Mouse (Mus musculus) c-Kit-positive CD71-positive TER-119-positive erythroid progenitor cells, embryonic 14.5 days (primary cell): Measurements from ENCODE around the gene Slc36a3.
"Not testable (repeated sequence)": the region's sequence is repeated elsewhere in the genome, so short reads cannot be mapped to it uniquely, and the experiment has no call there.

Experiments
- DNase-seq: peaks from one replicate; pipeline ENCODE4 v3.0.0-alpha.2; 2013; ENCODE audit warnings: low spot score

Slc36a3 gene

DNA sequence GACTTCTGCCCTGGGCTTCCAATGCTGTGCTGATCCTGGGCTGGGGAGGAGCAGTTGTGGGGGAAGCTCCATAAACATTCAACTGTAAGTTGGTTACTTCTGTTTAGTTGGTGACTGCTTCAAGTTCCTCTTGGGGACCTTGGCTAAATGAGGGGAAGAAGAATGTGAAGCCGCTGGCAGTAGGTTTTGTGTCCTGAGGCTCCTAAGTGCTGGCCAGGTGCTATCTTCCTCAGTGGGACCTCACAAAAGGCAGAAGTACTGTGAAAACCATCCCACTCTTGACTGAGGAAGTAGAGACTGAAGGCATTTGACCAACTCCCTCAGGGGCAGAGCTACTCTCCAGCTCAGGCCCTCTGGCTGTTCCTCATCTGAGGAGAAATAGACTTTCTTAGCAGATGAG is 44.9 kb downstream of the Slc36a3 start:
- no peak for DNase-seq

DNA sequence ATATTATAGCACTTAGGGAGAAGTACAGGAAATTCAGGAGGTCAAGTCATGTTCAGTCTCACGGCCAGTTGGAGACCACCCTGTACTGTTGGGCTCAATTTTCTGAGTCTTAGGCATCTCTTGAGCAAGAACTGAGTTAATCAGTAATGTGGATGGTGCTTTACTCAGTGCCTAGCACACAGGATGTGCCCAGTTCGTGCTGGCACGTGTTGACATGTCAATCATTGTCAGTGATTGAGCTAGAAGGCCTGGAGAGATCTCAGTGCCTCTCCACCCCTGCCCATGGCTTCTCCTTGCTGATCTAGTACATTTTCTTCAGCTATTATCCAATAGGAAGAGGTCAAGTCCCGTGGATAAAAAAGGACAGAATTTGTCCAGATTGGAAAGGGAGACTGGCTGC is 46.1 kb downstream of the Slc36a3 start:
- DNase-seq: no peak

DNA sequence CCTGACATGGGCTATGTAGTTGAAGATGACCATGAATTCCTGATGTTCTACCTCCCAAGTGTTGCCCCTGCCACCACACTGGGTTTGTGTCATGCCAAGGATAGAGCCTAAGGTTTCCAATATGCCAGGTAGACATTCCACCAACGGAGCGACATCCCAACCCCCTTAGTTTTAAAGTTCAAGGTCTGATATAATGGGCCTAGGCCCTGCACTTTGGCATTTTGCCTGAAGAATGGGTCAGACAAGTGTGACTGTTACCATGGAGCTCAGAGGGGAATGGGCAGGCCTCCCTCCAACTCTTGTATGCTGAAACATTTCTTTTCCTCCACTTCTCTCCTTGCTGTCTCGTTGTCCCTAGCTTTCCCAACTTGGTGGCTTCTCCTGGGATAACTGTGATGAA is 48.3 kb downstream of the Slc36a3 start:
- no peak for DNase-seq

DNA sequence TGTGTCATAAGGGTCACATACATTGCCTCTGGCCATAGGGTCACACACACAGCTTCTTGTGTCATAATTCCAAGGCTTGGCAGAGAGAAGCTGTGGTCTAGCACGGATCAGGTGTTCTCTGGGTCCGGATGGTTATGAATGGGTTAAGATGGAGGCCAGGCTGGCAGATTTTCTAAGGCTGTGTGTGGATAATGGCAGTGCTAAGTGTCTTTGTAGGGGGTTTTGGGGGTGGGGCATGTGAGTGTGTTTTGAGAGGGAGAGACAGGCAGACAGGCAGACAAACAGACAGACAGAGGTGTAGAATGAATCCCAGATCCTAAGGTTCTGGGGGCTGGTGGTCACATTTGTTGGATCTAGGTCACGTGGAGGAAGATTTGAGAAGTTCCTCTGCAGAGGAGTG is 49.5 kb downstream of the Slc36a3 start:
- DNase-seq: no peak

DNA sequence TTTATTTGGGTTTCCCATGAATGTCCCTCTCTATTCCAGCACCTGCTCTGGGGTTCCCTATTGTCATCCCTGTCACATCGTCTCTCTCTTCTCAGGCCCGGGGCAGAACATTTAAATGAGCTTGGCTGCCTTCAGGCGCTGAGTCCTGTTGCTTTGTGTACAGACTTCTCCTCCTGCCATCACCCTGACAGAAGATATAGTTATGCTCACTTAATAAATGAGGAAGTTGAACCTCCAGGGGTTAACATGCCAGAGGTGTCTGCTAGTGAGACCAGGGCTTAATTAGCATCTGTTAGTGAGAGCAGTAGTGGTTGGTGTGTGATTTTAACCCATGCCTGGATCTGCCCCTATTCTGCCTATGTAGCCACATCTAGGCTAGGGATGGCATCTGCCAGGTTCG is 51.6 kb downstream of the Slc36a3 start:
- DNase-seq: no peak

DNA sequence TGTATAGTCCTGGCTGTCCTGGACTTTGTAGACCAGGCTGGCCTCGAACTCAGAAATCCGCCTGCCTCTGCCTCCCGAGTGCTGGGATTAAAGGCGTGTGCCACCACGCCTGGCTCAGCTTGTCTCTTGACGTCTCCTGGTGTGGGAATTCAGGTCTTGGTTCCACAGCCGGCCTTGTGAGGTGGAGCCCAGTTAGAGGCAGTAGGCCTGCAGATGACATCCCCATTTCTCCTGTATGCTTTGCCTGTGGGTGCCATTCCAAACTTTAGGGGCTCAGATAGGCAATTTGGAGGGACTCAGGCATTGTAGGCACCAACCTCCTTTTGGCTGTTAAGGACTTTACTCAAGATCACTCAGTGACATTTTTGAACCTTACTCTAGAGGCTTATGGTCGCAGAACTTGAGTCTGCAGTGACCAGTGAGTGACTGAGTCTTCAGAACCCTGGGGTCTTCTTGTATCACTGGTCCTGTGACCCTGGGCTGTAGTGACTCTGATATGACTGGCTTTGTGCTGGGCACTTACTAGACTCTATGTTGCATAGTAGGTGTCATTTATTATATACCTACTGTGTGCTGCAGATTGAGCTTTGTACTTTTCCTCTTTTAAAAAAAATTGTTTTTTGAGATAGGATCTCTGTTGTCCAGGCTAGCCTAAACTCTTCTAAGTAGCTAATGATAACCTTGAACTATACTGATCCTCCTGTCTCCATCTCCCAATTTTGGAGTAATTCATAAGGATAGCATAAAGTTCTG is 52.3 kb downstream of the Slc36a3 start:
- DNase-seq: no peak

DNA sequence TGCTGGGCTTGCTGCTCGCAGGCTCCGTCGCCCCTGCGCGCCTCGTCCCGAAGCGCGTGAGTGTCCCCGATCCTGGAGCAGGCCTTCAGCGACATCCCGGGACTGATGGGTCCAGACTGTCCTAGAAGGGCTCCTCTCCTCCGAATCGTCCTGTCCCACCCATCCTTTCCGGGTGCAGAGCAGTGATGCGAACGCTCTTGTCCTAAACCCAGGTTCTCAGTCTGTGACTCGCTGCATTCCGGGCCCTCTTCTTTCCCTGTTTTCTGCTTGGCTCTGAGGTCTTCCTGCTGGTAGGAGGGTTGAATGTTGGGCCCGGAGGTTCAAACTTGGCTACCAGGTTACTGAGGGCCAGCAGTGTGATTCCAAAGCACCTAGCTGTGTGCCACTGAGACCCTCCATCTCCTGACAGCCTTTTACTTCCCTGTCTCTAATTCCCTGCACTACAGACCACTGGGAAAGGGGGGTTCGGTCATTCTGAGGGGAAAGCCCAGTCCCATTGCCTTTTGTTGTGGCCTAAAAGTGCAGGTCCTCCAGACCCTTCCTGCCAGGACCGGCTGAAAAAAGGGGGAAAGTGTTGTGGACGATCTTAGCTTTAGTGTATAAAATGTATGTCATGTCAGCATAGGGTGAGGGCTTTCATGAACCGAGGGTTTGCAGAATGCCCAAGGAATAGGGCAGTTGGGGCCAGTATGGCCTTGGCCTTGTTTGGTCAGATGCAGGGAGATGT is 53.2 kb downstream of the Slc36a3 start:
- no peak for DNase-seq

DNA sequence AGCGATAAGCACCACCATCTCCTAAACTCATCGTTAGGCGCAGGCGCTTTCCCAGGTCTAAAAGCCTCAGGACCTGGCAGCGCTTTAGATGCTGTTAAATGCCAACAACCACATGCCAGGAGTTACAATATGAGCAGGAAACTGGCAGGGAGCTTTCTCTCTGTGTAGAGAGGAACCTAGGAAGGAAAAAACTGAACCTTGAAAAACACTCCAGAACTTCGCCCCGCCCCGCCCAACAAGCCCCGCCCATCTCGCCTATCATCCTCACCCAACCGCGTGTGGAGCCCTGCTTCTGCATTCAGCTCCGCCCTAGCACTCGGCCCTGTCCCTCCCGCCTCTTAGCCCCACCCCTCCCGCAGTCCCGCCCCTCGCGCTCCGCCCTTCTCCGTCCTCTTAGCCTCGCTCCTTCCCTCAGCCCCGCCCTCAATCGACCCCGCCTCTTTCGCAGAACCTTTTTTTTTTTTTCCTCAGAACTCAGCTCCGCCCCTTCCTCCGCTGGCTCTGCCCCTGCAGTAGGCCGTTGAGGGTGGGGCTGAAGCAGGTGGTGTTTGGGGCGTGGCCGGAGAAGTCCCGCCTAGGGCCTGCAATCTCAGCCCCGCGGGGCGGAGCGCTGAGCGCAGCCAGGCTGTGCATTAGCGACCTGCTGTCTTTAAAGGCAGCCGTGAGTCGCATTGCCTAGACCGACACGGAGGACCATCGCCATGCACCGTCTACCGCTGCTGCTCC is 53.9 kb downstream of the Slc36a3 start, which contains the start of gene Gm2a:
Gm2a (plus strand) TSS at position 653 of the 726 bp plus-strand sequence.
- peak; percentile 93 for DNase-seq

DNA sequence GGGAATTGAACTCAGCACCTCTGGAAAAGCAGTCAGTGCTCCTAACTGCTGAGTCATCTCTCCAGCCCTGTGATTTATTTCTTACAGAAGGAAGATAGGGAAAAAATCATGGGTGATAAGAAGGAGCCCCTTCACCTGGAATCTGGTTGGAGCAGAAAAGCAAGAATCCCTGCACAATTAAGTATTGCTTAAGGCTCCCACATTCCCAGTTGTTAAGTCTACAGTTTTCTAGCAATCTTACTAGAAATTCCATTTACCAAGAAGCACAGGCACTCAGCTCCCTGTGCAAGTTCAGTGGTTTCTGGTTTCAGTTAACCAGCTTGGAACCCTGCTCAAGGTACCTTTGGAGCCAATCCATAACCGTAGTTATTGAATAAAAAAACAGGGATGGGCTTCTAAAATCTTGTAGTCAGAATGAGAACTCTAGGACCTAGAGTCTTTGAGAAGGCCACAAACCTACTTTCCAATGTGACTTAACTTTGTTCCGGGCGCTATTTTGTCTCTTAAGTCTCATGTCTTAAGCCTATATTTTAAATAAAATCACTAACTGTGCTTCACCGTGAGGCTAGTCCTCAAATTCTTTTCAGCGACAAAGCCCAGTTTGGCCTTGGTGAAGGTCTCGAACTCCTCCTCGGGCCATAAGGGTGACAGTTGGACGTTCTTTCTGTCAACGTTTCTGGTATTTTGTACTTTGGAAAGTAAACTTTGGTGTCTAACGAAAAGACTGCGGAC is 54.6 kb downstream of the Slc36a3 start:
- DNase-seq: no peak

DNA sequence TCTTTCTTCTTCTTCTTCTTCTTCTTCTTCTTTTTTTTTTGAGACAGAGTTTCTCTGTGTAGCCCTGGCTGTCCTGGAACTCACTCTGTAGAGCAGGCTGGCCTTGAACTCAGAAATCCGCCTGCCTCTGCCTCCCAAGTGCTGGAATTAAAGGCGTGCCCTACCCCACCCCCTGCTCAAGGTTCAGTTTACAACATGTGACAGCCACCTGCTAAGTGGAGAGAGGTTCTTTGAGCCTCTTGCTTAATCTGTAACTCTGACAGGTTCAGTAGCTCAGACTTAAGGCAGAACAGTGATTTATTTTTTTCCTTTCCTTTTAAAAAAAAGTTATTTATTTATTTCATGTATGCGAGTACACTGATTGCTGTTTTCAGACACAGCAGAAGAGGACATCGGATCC is 55.2 kb downstream of the Slc36a3 start:
- DNase-seq: not testable (repeated sequence)

DNA sequence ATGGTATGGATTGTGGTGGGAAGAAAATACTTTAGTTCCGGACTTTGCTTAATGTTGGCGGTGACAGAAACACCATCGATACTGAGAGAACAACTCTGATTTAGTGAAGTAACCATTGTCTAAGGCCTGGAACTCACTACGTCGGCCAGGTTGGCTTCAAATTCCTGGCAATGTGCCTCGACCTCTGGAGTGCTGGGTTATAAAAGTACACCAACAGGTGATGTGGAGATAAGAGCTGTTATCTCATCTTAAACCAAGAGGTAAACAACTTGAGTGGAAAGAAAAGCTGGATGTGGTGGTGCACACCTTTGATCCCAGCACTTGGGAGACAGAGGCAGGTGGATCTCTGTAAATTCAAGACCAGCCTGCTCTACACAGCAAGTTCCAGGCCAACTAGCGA is 58.4 kb downstream of the Slc36a3 start:
- DNase-seq: no peak

DNA sequence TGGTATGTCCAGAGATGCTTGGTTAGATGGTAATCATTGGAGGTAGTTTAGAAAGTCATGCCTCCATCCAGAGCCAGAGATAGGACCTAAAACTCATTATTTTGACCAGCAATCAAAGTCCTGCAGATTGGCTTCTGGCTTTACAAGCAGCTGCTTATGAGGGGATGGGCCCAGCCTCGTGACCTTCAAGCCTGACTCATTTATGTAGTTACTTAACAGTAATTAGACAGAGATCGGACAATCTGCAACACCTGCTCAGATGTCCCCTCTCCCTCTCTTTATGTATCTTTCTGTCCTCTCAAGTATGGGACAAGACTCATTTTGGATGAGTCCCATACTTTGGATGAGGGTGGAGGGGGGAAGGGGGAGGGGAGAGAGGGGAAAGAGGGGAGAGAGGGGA is 61.6 kb downstream of the Slc36a3 start:
- DNase-seq: no peak

DNA sequence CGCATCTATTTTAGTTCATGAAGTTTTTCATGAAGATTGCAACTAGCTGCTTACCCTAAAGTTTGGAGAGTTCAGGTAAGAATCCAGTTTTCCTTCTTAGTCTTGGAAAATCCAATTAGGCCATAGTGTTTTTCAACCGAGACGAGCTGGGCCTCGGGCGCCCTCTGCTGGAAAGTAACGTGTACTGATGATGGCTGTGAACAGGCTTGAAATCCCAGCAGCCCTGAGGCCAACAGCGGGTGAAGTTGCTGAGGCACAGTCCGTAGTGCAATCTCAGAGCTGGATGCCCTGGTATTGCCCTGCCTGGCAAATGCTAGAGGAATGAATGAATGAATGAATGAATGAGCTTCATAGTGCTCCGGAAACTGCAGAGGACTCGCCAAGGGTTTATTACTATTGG is 64.5 kb downstream of the Slc36a3 start:
- DNase-seq: peak; percentile 51

DNA sequence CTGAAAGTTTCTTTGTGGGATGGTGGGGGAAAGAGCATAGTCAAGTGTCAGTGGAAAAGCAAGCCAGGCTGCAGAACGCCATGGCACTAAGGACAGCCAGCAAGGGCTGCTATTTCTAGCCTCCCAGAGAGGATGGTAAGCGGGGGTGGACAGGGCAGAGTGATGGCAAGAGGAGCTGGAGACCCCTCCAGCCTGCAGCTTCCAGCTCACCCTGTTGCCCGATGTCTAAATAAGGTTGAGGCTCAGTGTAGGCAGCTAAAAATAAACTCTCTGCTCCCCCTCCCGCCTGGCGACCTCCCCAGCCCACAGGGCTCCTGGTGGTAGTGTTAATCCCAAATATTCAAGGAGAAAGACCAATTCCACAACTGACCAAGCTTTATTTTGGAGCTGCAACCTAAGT is 66.1 kb downstream of the Slc36a3 start:
- no peak for DNase-seq

DNA sequence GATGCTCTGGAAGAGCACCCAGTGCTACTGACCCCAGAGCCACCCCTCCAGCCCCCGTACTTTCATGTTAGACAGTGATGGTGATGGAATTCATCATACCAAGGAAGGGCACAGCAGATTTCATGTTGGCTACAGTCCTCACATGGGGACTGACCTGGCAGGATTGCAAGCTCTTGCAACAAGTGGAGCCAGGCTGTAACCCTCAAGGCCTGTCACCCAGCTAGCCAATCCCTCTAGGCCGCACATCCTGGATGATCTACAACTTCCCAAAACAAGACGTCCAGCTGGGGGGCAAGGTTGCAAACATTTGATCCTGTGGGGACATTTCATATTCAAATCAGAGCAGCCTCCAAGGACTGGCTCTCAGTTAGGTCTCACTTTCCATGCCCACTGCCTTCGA is 66.9 kb downstream of the Slc36a3 start:
- DNase-seq: no peak

DNA sequence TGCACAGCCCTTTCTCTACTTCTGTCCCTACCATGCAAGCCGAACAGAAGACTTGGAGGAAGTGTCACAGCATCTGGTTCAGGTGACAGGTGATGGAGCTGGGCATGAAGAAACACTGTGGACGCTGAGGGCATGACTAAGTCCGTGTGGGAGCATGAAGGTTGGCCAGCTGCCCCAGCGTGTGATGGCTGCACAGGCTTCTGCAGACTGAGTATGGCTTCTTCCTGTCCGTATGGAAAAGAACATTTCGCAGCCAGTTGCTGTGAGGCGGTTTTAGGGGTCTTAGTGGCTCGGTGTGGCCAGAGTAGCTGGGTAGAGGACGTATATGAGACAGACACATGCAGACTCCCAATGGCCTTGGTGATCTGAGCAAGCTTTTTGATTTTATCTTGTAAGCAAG is 70.3 kb downstream of the Slc36a3 start:
- DNase-seq: no peak

DNA sequence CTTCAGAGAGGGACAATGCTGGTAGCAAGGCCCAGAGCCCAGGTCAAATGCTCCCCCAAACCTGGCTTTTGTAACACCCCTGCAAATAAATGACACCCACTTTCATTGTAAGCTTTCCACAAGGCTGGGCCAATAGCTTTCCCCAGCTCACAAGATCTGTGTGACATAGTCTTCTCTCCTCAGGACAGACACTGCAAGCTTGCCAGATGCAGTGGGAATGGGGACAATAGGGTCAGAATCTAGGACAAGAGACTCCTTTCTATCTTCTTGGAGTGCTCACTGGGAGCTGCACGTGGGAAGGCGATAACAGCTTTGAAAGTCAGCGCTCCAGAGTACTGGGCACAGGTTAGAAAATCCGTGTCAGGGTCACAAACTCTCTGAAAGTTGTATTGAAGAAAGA is 72.3 kb downstream of the Slc36a3 start:
- DNase-seq: no peak

DNA sequence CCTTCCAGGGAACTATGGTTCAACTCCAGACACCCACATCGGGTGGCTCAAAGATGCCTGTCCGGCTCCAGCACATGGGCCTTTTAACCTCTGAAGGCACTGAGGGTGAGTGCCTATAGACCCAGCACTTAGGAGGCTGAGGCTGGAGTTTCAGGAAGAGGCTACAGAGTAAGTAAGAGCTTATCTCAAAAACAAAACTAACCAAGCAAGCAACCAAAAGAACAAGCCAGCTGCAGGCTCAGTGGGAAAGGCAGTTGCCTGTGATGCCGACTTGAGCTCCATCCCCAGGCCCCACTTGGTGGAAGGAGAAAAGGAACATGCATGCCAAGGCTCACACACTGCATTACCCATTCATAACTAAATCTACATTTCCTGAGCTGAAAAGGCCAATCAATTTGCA is 73.0 kb downstream of the Slc36a3 start:
- no peak for DNase-seq

DNA sequence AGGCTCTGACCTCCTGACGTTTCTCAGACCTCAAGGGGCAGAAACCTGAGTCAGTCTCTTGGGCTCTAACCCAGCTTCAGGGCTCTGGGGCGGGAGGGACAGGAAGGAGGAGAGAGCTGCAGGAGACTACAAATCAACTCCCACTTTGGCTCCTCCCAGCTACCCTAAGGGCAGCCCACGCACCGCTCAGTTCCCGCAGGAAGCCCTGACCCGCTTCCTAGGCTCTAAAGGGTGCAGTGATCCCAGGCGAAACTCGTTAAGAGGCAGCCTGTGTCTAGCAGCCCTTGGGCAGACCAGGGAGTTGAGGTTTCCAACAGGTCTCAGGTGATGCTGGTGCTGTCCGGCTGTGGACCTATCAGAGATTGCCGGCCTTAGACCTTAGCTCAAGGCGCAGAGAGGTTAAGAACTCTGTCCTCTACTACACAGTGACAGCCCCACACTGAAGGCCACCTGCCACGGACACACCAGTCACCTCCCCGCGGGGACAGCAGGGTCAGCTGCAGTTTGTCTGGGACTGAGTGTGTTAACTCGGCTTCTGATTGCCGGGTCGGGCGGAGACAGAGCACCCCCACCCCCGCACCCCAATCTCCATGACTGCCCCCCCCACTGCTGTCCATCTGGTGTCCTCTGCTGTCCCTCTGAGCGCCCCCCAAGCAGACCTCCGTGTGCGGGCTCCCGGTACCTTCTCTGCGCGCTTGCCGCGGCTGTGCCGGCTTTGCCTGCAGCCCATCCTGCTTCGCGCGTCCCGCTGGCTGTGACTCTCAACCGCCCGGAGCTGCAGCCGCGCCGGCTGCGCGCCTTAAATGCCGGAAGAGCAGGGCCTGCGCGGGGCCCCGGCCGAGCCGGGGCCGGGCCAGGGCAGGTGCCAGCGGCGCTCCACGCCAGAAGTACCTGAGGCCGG is 73.9 kb downstream of the Slc36a3 start, which contains the start of gene Ccdc69:
Ccdc69 (minus strand) TSS at position 801 of the 901 bp plus-strand sequence.
- DNase-seq: no peak

DNA sequence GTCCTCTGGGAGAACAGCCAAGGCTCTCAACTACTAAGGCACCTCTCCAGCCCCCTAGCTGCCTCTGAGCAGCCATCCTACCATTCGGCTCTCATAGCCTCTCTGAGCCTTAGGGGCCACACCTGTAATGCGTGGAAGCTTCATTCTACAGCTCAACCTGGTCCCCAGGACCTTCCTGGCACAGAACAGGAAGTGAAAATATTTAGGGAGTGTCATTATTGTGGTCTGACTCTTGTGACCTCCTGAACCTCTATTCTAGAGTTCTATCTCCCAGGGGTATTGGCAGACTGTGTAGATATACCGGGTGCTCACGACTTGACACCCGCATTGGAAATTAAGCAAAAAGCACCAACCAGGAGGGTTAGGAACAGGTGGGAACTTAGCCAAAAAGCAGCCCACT is 75.3 kb downstream of the Slc36a3 start:
- no peak for DNase-seq

DNA sequence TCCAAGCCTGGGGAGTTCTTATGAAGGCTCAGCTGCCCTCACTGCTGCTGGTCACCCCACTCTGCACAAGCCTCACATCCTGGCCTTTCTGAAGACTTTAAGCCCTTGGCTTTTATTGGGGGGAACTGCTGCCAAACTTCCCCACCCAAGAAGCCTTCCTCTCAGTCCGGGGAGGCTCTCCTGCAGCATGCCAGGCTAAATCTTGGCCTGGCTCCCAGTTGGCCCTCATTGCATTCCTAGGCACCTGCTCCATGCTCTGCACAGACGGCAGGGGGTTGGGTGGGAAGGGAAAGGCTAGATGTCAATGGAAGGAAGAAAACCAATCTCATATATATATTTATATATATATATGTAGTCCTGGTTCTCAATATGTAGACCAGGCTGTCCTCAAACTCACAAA is 75.9 kb downstream of the Slc36a3 start:
- no peak for DNase-seq
